Mouse (Mus musculus): ENCODE measurements around the gene Rexo1.

DNA sequence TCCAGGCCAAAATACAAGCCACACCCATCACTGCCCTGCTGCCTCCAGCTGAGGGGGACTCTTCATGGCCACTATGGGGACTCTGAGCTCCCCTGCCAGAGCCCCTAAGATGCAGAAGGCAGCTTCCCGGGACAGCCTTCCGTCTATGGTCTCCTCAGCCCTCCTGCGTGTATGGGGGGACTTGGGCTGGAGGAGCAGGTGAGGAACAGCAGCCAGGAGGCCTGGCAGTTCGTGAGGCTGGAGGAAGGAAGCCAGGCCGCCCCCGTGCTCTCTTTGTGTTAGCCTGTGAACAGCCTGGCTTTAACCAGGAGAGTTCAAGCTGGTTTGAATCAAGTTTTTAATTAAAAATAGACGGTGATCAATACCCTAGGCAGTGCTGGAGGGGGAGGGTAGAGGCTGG, 59.1 kb downstream of the Rexo1 start:
- TF ChIP-seq CHD2 (IDR thresholded peaks at IDR 0.05; ENCODE audit: low read depth, low read length): no peak
- TF ChIP-seq HCFC1 (IDR thresholded peaks at IDR 0.05; ENCODE audit: borderline replicate concordance, insufficient read depth, low read length): no peak
- TF ChIP-seq MAFK (IDR thresholded peaks at IDR 0.05; ENCODE audit: insufficient read depth, low read depth, low read length): no peak
